Mouse (Mus musculus) monocyte, adult 5-6 weeks (primary cell): ENCODE data around the gene Draxin. TPM values are rescaled to one million over a fixed set of nuclear protein-coding genes. Genes with fewer than 3 reads are reported as not detected.
A peak's percentile ranks its signal among the peaks of the same experiment; 100 is the strongest.

Source experiments
- ATAC-seq: fragments of 153-309, 156-312 bp; replicated peaks from 2 replicates; pipeline ENCODE4 v1.8.0; 2017; ENCODE audit warnings: mild to moderate bottlenecking; ENCODE audit not compliant: low TSS enrichment, insufficient number of reproducible peaks, severe bottlenecking, poor library complexity, low FRiP score
- total RNA-seq: library from RNA; stranded (forward); fragments of 200-1000, 200-491, 200-594 nt; gene quantifications from 3 replicates; pipeline ENCODE4 v1.2.3, GENCODE M21; 2017

The Draxin gene
- total RNA-seq, 1 experiment from 2014 or later, result 0.29 TPM

DNA sequence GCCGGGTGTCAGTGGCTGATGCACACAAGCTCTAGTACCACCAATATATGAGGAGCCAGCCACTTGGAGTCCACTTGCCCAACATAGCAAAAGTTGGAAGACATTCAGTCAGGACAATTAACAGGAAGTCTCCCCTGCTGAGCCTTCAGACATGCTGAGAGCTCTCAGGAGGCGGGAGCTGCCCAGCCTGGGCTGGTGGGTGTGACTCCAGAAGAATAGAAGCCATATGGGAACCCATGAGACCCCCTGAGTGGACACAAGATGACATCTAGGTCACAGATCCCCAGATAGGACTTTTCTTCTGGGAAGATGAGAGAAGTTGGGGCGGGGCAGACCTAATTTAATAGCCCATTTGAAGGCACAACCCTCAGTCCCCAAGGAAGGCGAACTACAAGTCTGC lies 41.3 kb downstream of the Draxin start:
- ATAC-seq, result no peak

- ATAC-seq, result peak; percentile 70
Observed at GRCm38 (mm10) chr4:148087907-148088527, 42.5 kb downstream of the Draxin start, which contains the start of gene Agtrap. Gene Agtrap (minus strand): TSS chr4:148088031.

DNA sequence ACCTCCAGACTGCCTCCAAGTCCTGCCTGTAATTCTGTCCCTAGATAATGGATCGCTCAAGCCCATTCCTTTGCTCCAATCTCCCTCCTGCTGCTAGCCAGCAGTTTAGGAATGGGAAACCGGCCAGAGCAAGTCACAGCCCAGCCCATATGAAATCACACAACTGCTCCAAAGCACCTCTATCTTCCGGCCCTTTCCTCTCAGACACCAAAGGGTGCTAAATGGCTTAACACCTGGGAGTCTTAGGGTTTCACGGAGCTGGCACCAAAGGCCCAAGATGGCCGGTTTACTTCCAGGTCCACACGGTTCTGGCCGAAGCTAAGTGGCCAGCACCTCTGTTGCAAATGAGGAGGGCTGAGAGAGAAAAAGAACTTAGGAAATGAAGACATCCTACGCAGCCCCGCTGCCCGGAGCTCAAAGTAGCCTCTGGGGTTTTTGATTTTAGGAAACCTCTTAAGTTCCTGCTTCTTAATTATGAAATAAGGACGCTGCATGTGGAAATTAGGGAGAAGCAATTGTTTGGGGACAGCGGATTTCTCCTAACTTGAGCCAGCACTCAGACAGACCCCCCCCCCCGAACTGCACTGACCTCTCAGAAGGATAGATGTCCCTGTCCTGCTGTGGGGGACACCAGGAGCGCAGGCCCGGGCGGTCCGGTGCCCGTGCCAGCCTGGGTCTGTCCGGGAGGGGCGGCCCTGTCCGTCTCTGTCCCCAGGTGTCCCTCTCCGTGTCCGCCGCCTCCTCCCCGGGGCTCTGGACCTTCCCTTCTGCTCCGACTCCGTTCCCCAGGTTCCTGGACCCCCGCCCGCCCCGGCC lies 43.2 kb downstream of the Draxin start:
- ATAC-seq, result no peak

- ATAC-seq, result no peak
Observed at GRCm38 (mm10) chr4:148085907-148086305, 44.6 kb downstream of the Draxin start.

DNA sequence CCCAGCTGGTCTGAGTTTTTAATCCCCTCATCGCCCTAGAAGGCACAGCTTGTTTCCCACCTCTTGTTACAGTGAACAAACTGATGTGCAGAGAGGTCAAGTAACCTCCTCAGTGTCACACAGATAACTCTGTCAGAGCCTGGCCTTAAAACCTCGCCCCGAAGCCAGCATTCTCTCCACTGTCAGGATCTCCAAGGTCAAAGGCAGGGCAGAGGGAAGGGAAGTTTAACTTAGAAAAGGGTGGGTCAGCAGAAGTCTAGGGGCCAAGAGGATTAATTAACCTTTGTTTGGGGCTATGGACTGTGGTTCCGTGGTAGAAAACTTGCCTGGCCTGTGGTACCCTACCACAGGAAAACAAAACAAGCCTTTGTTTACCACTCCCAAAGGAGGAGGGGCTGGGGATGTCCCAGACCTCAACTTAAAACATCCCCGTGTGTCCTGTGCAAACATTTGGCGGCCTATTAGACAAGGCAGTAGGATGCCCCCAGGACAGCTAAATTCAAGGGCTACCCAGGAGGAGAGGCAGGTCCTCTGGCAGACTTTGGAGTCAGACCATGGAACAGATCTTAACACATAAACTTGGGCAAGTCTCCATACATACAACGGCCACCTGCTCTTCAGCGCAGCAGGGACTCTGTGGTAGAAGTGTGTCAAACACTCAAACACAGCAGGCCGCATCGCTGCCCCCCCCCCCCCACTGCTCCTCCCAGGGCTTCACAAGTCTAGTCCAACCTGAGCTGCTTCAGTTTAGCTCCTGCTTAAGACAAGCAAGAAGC lies 45.2 kb downstream of the Draxin start:
- no peak for ATAC-seq

DNA sequence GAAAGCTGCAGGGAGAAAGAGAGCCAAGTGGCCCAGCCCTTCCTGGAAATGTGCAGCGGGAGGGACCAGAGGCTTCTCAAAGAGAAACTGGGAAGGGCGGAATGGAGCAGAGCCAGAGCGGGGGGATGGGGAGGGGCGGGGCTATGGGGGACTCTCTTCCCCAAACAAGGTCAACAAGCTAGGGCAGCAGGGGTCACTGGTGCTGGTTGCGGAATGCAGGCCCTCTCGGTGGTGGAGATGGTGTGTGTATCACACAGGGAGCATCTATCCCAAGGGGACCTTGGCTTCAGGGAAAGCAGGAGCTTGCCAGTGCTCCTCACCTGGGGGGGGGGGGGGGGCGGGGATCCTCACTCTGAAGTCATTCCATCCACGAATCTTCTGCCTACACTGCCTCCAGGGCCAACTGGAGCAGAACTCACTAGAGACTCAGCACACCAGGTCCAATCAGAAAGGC lies 46.2 kb downstream of the Draxin start:
- ATAC-seq, result no peak

DNA sequence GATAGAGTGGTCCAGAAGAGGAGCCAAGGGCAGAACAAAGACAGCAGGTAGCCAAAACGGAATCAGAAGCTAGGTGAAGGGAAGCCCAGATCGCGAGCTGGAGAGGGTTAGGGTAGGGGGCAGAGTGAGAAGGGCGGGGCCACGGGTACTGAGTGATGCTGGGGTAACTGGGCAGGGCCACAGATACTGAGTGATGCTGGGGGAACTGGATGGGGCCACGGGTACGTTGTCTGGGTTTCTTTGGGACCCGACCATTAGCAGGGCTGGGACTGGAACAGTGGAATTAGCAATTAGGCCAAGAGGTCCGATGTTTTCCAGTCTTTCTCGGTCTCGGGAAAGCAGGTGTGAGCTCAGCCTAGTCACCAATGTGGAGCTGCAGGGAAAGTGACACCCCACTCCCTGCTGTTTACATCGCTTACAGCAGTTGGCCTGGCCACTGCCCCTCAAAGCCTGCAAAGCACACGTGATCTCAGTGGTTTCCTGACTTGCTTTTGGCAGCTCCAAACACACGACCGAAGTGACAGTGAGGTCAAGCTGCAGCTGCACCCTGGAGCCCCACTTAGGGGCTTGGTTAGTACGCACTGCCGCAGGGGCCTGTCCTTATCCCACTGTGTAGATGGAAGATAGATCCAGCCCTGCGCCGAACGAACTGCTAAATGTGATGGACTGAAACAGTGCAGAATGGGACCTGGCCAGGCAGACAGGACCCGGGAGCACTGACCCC lies 47.2 kb downstream of the Draxin start:
- ATAC-seq, result peak; percentile 25; the same call in 1 of the 2 replicates

- ATAC-seq, result no peak; the same call in 1 of the 2 replicates
Observed at GRCm38 (mm10) chr4:148082257-148083044, 48.0 kb downstream of the Draxin start.

GRCm38 (mm10) chr4:148081201-148081600 lies 49.3 kb downstream of the Draxin start:
- no peak for ATAC-seq

GRCm38 (mm10) chr4:148080597-148080973 lies 49.9 kb downstream of the Draxin start:
- ATAC-seq, result no peak

GRCm38 (mm10) chr4:148079944-148080596 lies 50.4 kb downstream of the Draxin start:
- ATAC-seq, result no peak

DNA sequence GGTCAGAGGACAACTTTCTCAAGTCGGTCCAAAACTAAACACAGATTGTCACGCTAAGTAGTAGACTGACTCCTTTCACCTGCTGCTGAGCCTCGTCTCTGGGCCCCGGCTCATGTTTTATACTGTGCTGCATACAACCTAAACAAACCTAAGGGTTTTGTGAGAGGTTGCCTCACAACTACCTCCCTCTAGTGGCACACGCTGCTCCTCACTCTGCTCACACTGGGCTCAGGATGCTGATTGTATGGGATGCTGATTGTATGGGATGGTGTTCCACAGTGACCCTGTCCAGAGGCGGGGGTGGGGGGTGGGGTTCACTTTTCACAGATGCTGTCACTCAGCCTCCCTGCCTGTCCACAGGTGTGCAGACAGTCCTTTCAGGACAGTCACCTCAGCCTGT lies 51.3 kb downstream of the Draxin start:
- no peak for ATAC-seq

GRCm38 (mm10) chr4:148075881-148076280 lies 54.6 kb downstream of the Draxin start:
- no peak for ATAC-seq

GRCm38 (mm10) chr4:148075259-148075658 lies 55.2 kb downstream of the Draxin start:
- ATAC-seq, result peak; percentile 74; the same call in 1 of the 2 replicates

- no peak for ATAC-seq
Observed at GRCm38 (mm10) chr4:148074521-148075189, 55.8 kb downstream of the Draxin start.

- ATAC-seq, result no peak
Observed at GRCm38 (mm10) chr4:148071508-148071907, 59.0 kb downstream of the Draxin start.

GRCm38 (mm10) chr4:148069602-148070218 lies 60.8 kb downstream of the Draxin start:
- ATAC-seq, result no peak
